Mouse (Mus musculus): Measurements from ENCODE around the gene Klhl20.

DNA sequence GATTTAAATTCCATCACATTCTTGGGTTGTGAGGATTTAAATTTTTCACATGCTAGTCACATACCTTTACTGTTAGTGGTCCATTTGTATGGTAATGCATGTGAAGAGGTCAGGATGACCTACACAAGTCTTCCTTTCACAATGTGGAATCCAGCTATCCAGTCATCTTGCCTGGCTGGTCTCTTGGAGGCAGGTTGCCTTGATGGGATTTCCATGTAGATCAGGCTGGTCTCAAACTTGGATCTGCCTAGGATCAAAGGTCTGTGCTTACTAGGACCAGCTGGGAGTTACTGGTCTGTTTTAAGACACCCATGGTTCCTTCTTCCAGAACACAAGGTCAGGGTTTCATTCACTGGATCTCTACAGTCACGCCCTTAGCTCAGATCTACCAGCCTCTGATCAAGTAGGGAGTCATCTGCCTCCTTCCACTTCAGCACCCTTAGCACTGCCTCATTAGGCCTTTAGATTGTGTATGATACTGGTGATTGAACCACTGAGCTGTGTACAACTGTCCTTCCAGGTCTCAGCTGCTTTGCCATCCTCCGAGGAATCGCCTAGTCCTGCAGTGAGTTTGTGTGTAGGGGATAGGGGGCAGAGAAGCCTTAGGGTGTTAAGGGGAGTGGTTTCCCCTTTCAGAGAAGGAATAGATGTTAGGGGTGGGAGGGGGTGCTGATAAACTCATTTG lies 91.4 kb downstream of the Klhl20 start:
- TF ChIP-seq POLR2A (IDR thresholded peaks at IDR 0.05; ENCODE audit: insufficient read depth, low read length) (no peak), CTCF (IDR thresholded peaks at IDR 0.05; ENCODE audit: low read depth, low read length) (no peak), EP300 (IDR thresholded peaks at IDR 0.05; ENCODE audit: insufficient read depth, low read depth, low read length) (no peak)

Data from ES-Bruce4 (cell line).